11 mouse cellular contexts compared by ENCODE assay signal in genomic region chr6:124720904-124721303, GRCm38 (mm10). TPM values are rescaled to one million over a fixed set of nuclear protein-coding genes. Genes with fewer than 3 reads are reported as not detected.
DNase-seq lines count a peak whose midpoint lies in the region; ATAC-seq and TF ChIP-seq lines count a peak whose summit lies in the region.
"Had no signal": no experiment of that assay in that cellular context is flagged by ENCODE, and none has a peak within 500 bp of the region (broad histone marks: within the 10 kb centered on the region; RNA-seq: fewer than 3 reads in every experiment).

No protein-coding gene starts in this region.

- TF ChIP-seq CTCF in forebrain, postnatal 0 days (IDR thresholded peaks at IDR 0.05; ENCODE audit: low read depth), result no peak
- no peak for TF ChIP-seq CTCF in thymus, adult 2 months (IDR thresholded peaks at IDR 0.05; ENCODE audit: borderline replicate concordance, control insufficient read depth, extremely low read depth, insufficient read depth, low read length, poor library complexity)

- H3K4me1 ChIP-seq in forebrain, embryonic 10.5 days, result peaks cover 30% of the 10 kb centered on the region
- no peaks in the 10 kb centered on the region for H3K4me1 ChIP-seq in forebrain, postnatal 0 days (ENCODE audit: insufficient read depth)
- H3K4me1 ChIP-seq in limb, embryonic 12.5 days (replicated peaks), result no peaks in the 10 kb centered on the region
- peaks cover 48% of the 10 kb centered on the region for H3K4me1 ChIP-seq in thymus, adult 2 months (replicated peaks; ENCODE audit: control insufficient read depth, insufficient read depth, low read length)

- H3K4me3 ChIP-seq in forebrain, embryonic 10.5 days, result no peak overlapping the region
- no peak overlapping the region for H3K4me3 ChIP-seq in forebrain, postnatal 0 days (ENCODE audit: low read depth, low read length)
- H3K4me3 ChIP-seq in limb, embryonic 12.5 days (replicated peaks), result no peak overlapping the region
- peak overlapping the region; percentile 10 for H3K4me3 ChIP-seq in thymus, adult 2 months (ENCODE audit: control insufficient read depth, insufficient read depth, low read length)
- H3K4me3 ChIP-seq: left cerebral cortex, adult 2 months had no signal

- WGBS in forebrain, embryonic 10.5 days, result 72% methylated on average over 11 of the region's 11 CpGs
- WGBS in forebrain, postnatal 0 days, result 54% methylated on average over 11 of the region's 11 CpGs
- 78% methylated on average over 11 of the region's 11 CpGs for WGBS in limb, embryonic 12.5 days
- WGBS in thymus, adult 2 months, result 3% methylated on average over 11 of the region's 11 CpGs

- 0 out of 2 replicates have a peak, but pooled peaks have one; percentile 10 for TF ChIP-seq POLR2A in thymus, adult 2 months (IDR thresholded peaks at IDR 0.05; ENCODE audit: control insufficient read depth, extremely low read depth, insufficient read depth, low read length, poor library complexity)

- H3K9ac ChIP-seq in forebrain, postnatal 0 days, result no peak overlapping the region
- peak overlapping the region; percentile 27; the same call in 1 of the 2 replicates for H3K9ac ChIP-seq in limb, embryonic 12.5 days (replicated peaks)

- no peak overlapping the region for H3K4me2 ChIP-seq in forebrain, postnatal 0 days (ENCODE audit: low read depth)
- no peak overlapping the region for H3K4me2 ChIP-seq in limb, embryonic 12.5 days

- no peak for DNase-seq in forebrain, embryonic 10.5 days (ENCODE audit: extremely low spot score, low spot score)
- no peak for DNase-seq in forebrain, postnatal 0 days
- peak; percentile 39 for DNase-seq in lung, postnatal 36 days
- no peak for DNase-seq in lung, postnatal 10 days
- DNase-seq in thymus, adult 2 months, result no peak
- no peak for DNase-seq in embryo, embryonic 10.5 days (ENCODE audit: low spot score)
- DNase-seq in right cerebral cortex, postnatal 4 days, result no peak

- ATAC-seq in forebrain, postnatal 0 days, result no peak
- ATAC-seq in limb, embryonic 12.5 days (ENCODE audit: insufficient number of reproducible peaks, insufficient read depth, low FRiP score, low TSS enrichment, low read depth), result no peak
- ATAC-seq: inflammation-experienced regulatory T-cells, adult 6 months; midbrain, embryonic 16.5 days had no signal

- no peaks in the 10 kb centered on the region for H3K9me3 ChIP-seq in forebrain, embryonic 10.5 days
- no peaks in the 10 kb centered on the region for H3K9me3 ChIP-seq in forebrain, postnatal 0 days (ENCODE audit: low read length)
- H3K9me3 ChIP-seq in limb, embryonic 12.5 days, result no peaks in the 10 kb centered on the region

- peak overlapping the region; percentile 56 for H3K27ac ChIP-seq in forebrain, embryonic 10.5 days
- H3K27ac ChIP-seq in forebrain, postnatal 0 days (ENCODE audit: low read depth, low read length), result no peak overlapping the region
- no peak overlapping the region for H3K27ac ChIP-seq in limb, embryonic 12.5 days
- peak overlapping the region; percentile 81 for H3K27ac ChIP-seq in thymus, adult 2 months (ENCODE audit: control insufficient read depth, insufficient read depth, low read length)
- H3K27ac ChIP-seq: left cerebral cortex, adult 2 months had no signal

- H3K36me3 ChIP-seq in forebrain, embryonic 10.5 days (replicated peaks), result peaks cover 25% of the 10 kb centered on the region
- peaks cover 14% of the 10 kb centered on the region for H3K36me3 ChIP-seq in forebrain, postnatal 0 days (ENCODE audit: insufficient read depth)
- H3K36me3 ChIP-seq in limb, embryonic 12.5 days, result peaks cover 19% of the 10 kb centered on the region
- H3K36me3 ChIP-seq in thymus, adult 2 months (ENCODE audit: control insufficient read depth, insufficient read depth, low read length), result peaks cover 26% of the 10 kb centered on the region

- no peaks in the 10 kb centered on the region for H3K27me3 ChIP-seq in forebrain, embryonic 10.5 days (ENCODE audit: poor library complexity, severe bottlenecking)
- no peaks in the 10 kb centered on the region for H3K27me3 ChIP-seq in forebrain, postnatal 0 days (ENCODE audit: insufficient read depth, low read length)
- no peaks in the 10 kb centered on the region for H3K27me3 ChIP-seq in limb, embryonic 12.5 days
- H3K27me3 ChIP-seq in thymus, adult 2 months (ENCODE audit: control insufficient read depth, insufficient read depth, low read length), result no peaks in the 10 kb centered on the region

RNA-seq across cellular contexts. Expression of gene Phb2, which starts 8.8 kb away (rescaled TPM):
- 490 and 492 TPM in 2 replicates for polyA plus RNA-seq in forebrain, embryonic 10.5 days (2016; fragmentation: Nextera tagmentation; extraction: Ambion mirVana)
- 200 and 215 TPM in 2 replicates for total RNA-seq in forebrain, postnatal 0 days (2014; rRNA removed)
- polyA plus RNA-seq in forebrain, postnatal 0 days (2015; fragmentation: Nextera tagmentation; extraction: Ambion mirVana), result 271 TPM in 2 replicates
- 358 and 367 TPM in 2 replicates for polyA plus RNA-seq in limb, embryonic 12.5 days (2016; fragmentation: Nextera tagmentation; extraction: Ambion mirVana)
- polyA plus RNA-seq in thymus, adult 2 months (2012; rRNA removed), result 150 and 171 TPM in 2 replicates

RNA-seq across cellular contexts. Expression of gene Emg1, which starts 8.9 kb away (rescaled TPM):
- 255 and 270 TPM in 2 replicates for polyA plus RNA-seq in forebrain, embryonic 10.5 days (2016; fragmentation: Nextera tagmentation; extraction: Ambion mirVana)
- total RNA-seq in forebrain, postnatal 0 days (2014; rRNA removed), result 105 TPM in 2 replicates
- 96.2 and 116 TPM in 2 replicates for polyA plus RNA-seq in forebrain, postnatal 0 days (2015; fragmentation: Nextera tagmentation; extraction: Ambion mirVana)
- polyA plus RNA-seq in limb, embryonic 12.5 days (2016; fragmentation: Nextera tagmentation; extraction: Ambion mirVana), result 199 and 219 TPM in 2 replicates
- polyA plus RNA-seq in thymus, adult 2 months (2012; rRNA removed), result 203 and 210 TPM in 2 replicates

RNA-seq across cellular contexts. Expression of gene Ptpn6, which starts 17.6 kb away (rescaled TPM):
- polyA plus RNA-seq in forebrain, embryonic 10.5 days (2016; fragmentation: Nextera tagmentation; extraction: Ambion mirVana), result 4.8 and 5.2 TPM in 2 replicates
- 2.2 and 2.9 TPM in 2 replicates for total RNA-seq in forebrain, postnatal 0 days (2014; rRNA removed)
- 3.6 and 3.8 TPM in 2 replicates for polyA plus RNA-seq in forebrain, postnatal 0 days (2015; fragmentation: Nextera tagmentation; extraction: Ambion mirVana)
- 6.0 and 6.4 TPM in 2 replicates for polyA plus RNA-seq in limb, embryonic 12.5 days (2016; fragmentation: Nextera tagmentation; extraction: Ambion mirVana)
- 210 and 212 TPM in 2 replicates for polyA plus RNA-seq in thymus, adult 2 months (2012; rRNA removed)

RNA-seq across cellular contexts. Expression of gene Grcc10, which starts 20.3 kb away (rescaled TPM):
- polyA plus RNA-seq in forebrain, embryonic 10.5 days (2016; fragmentation: Nextera tagmentation; extraction: Ambion mirVana), result 397 and 415 TPM in 2 replicates
- total RNA-seq in forebrain, postnatal 0 days (2014; rRNA removed), result 257 and 314 TPM in 2 replicates
- 699 and 862 TPM in 2 replicates for polyA plus RNA-seq in forebrain, postnatal 0 days (2015; fragmentation: Nextera tagmentation; extraction: Ambion mirVana)
- polyA plus RNA-seq in limb, embryonic 12.5 days (2016; fragmentation: Nextera tagmentation; extraction: Ambion mirVana), result 479 and 511 TPM in 2 replicates
- polyA plus RNA-seq in thymus, adult 2 months (2012; rRNA removed), result 265 and 352 TPM in 2 replicates

RNA-seq across cellular contexts. Expression of gene Gm45234, which starts 34.9 kb away (rescaled TPM):
- polyA plus RNA-seq in forebrain, embryonic 10.5 days (2016; fragmentation: Nextera tagmentation; extraction: Ambion mirVana), result not detected in 2 replicates
- total RNA-seq in forebrain, postnatal 0 days (2014; rRNA removed), result not detected in 2 replicates
- polyA plus RNA-seq in forebrain, postnatal 0 days (2015; fragmentation: Nextera tagmentation; extraction: Ambion mirVana), result 0.11 TPM in 1 of 2 replicates, not detected in the other
- not detected in 2 replicates for polyA plus RNA-seq in limb, embryonic 12.5 days (2016; fragmentation: Nextera tagmentation; extraction: Ambion mirVana)
- not detected in 2 replicates for polyA plus RNA-seq in thymus, adult 2 months (2012; rRNA removed)
- total RNA-seq: left cerebral cortex, adult 2 months had no signal
- polyA plus RNA-seq: inflammation-experienced regulatory T-cells, adult 6 months; midbrain, embryonic 16.5 days had no signal

Comparison
In these comparisons a context has a peak if more than half of its experiments do, and no peak if none do; other contexts are left out.
1. H3K27ac ChIP-seq: peak in forebrain, embryonic 10.5 days (single experiment) and thymus, adult 2 months (single experiment); none in forebrain, postnatal 0 days (single experiment) and limb, embryonic 12.5 days (single experiment).
2. RNA of gene Ptpn6, which starts 17.6 kb away (polyA plus RNA-seq): 210 to 212 TPM in thymus, adult 2 months; 6.0 to 6.4 TPM in limb, embryonic 12.5 days, 4.8 to 5.2 TPM in forebrain, embryonic 10.5 days and 3.6 to 3.8 TPM in forebrain, postnatal 0 days; every median in the first group is over 10 times any median in the second.